Mouse (Mus musculus) C2C12 (cell line): Measurements from ENCODE around the gene Cd302. TPM values are rescaled to one million over a fixed set of nuclear protein-coding genes. Genes with fewer than 3 reads are reported as not detected.

ENCODE experiments used
- H3K27me3 ChIP-seq: one replicate; pipeline ENCODE4 v1.6.1; 2011; ENCODE audit not compliant: control insufficient read depth, insufficient read depth, insufficient read length
- H3K36me3 ChIP-seq: one replicate; pipeline ENCODE4 v1.6.1; 2011; ENCODE audit not compliant: control insufficient read depth, insufficient read depth
- H3K4me3 ChIP-seq: one replicate; pipeline ENCODE4 v1.5.1; 2011; ENCODE audit warnings: mild to moderate bottlenecking, control low read depth; ENCODE audit not compliant: poor library complexity, insufficient read depth, severe bottlenecking
- H3K79me2 ChIP-seq: one replicate; pipeline ENCODE4 v1.6.1; 2011; ENCODE audit not compliant: control insufficient read depth, insufficient read depth
- H3K79me3 ChIP-seq: one replicate; pipeline ENCODE4 v1.6.1; 2011; ENCODE audit warnings: low read depth, control low read depth
- H3ac ChIP-seq: one replicate; pipeline ENCODE3; 2011; ENCODE audit warnings: low read depth; ENCODE audit not compliant: control insufficient read depth, insufficient read length
- CEBPB ChIP-seq: IDR thresholded peaks from one replicate; pipeline ENCODE4 v1.6.1; 2011; ENCODE audit warnings: low read depth, mild to moderate bottlenecking, control low read depth, moderate library complexity
- CTCF ChIP-seq: IDR thresholded peaks from one replicate; pipeline ENCODE4 v1.5.1; 2011; ENCODE audit not compliant: control insufficient read depth, insufficient read depth, insufficient read length
- FOSL1 ChIP-seq: IDR thresholded peaks from one replicate; pipeline ENCODE4 v1.8.0; 2011; ENCODE audit warnings: mild to moderate bottlenecking, low read length; ENCODE audit not compliant: poor library complexity, insufficient read depth, severe bottlenecking
- MAX ChIP-seq: IDR thresholded peaks from one replicate; pipeline ENCODE4 v1.6.1; 2011; ENCODE audit warnings: mild to moderate bottlenecking, control low read depth
- MYOD1 ChIP-seq: IDR thresholded peaks from one replicate; pipeline ENCODE4 v1.6.1; 2011; ENCODE audit warnings: low read depth; ENCODE audit not compliant: control insufficient read depth, insufficient read length
- MYOG ChIP-seq: IDR thresholded peaks from one replicate; pipeline ENCODE4 v1.6.1; 2011; ENCODE audit not compliant: control insufficient read depth, insufficient read length; ENCODE audit errors: extremely low read depth
- USF1 ChIP-seq: IDR thresholded peaks from one replicate; pipeline ENCODE4 v1.6.1; 2011; ENCODE audit warnings: low read depth, mild to moderate bottlenecking, control low read depth, moderate library complexity
- polyA plus RNA-seq: library from polyadenylated mRNA; unstranded; fragments of >200 nt; fragmentation: generic; extraction: Trizol; gene quantifications from one replicate; pipeline ENCODE4 v1.2.1, GENCODE M21; 2012; ENCODE audit warnings: missing spikeins

The Cd302 gene
- polyA plus RNA-seq, 1 experiment = 0.83 TPM

DNA sequence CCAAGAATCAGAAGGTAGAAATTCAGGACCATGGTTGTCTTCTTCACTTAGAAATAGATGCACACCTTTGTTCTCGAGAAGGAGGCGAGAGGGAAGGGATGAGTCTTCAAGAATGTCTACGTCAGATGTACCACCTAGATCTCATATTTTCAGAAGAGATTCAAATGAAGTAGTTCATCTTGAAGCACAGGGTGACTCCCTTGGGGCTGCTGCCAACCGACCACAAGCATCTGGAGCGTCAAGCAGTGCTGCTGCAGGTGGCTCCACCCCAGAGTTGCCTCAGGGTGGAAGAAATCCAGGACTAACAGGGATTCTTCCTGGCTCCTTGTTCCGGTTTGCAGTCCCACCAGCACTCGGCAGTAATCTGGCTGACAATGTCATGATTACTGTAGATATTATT is 49.8 kb downstream of the Cd302 start:
- no peak overlapping the region for H3ac ChIP-seq
- peaks cover 13% of the 10 kb centered on the region for H3K79me3 ChIP-seq
- TF ChIP-seq MAX = no peak
- no peak for TF ChIP-seq MYOD1
- no peak for TF ChIP-seq CEBPB
- no peak for TF ChIP-seq FOSL1
- TF ChIP-seq CTCF = no peak
- TF ChIP-seq MYOG = no peak
- no peak for TF ChIP-seq USF1
- H3K79me2 ChIP-seq = peaks cover 45% of the 10 kb centered on the region
- peaks cover 100% of the 10 kb centered on the region for H3K36me3 ChIP-seq
- no peak overlapping the region for H3K4me3 ChIP-seq
- H3K27me3 ChIP-seq = no peaks in the 10 kb centered on the region

DNA sequence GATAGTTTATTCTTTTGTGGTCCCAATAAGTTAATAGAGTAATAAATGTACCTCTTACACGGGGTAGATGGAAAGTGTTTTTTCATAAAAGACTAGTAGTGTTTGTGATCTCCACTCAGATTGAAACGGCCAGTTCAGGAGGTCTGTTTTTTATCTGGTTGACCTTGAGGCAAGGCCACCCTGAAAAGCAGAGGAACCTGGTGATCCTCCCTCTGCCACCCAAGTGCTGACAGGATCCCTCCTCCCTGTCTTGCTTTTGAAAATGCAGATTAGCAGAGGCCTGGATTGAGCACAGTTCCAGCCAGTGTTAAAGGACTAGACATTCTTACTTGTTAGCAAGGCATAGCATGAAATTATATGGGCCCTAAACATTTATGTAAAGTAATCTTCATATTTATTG is 51.1 kb downstream of the Cd302 start:
- Histone ChIP-seq H3K79me2 (peaks cover 56% of the 10 kb centered on the region), H3K36me3 (peaks cover 98% of the 10 kb centered on the region)

DNA sequence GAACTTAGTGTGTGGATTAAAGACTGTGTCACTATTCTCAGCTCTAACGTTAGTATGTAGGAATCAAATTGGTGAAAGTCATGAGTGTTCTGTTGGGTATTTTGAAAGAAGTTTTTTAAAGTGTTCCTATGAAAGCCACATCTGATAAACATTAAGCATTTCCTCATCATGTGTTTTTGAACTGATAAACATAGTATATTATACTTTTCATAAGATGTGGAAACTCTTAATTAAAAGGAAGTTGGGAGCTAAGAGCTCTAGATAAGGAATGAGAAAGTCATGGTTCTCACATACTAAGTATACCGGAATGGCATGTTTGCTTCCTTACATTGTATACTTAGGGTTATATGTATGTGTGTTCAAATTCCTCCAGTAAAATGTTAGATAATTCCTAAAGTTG is 53.9 kb downstream of the Cd302 start:
- H3K4me3 ChIP-seq = no peak overlapping the region
- peaks cover 80% of the 10 kb centered on the region for H3K79me2 ChIP-seq
- no peak for TF ChIP-seq MYOG
- TF ChIP-seq CEBPB = no peak
- TF ChIP-seq MYOD1 = no peak
- H3K27me3 ChIP-seq = no peaks in the 10 kb centered on the region
- peaks cover 51% of the 10 kb centered on the region for H3K79me3 ChIP-seq
- peaks cover 74% of the 10 kb centered on the region for H3K36me3 ChIP-seq
- no peak overlapping the region for H3ac ChIP-seq

More for the DNA sequence above, 51.1 kb downstream of the Cd302 start:
- H3K27me3 ChIP-seq = no peaks in the 10 kb centered on the region
- no peak overlapping the region for H3K4me3 ChIP-seq
- TF ChIP-seq MYOG (no peak), CTCF (no peak), MYOD1 (no peak), USF1 (no peak), MAX (no peak), CEBPB (no peak), FOSL1 (no peak)
- H3K79me3 ChIP-seq = peaks cover 24% of the 10 kb centered on the region
- no peak overlapping the region for H3ac ChIP-seq

GRCm38 (mm10) chr2:60228470-60228869 is 55.8 kb downstream of the Cd302 start:
- H3K36me3 ChIP-seq = peaks cover 55% of the 10 kb centered on the region

DNA sequence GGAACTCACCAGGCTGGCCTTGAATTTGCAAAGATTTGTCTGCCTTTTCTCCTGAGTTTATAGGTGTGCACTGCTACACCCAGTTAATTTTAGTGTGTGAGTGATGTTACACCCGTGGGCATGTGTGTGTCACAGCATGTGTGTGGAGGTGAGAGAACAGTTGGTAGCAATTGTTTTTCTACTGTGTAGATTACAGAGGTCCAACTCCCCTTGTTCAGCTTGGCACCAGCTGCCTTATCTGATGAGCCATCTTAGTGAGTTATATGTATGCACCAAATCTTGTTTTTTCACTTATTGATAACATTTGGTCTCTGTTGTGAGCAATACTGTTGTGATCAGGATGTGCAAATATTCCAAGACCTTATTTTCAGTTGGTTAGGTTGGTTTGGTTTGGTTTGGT is 60.8 kb downstream of the Cd302 start:
- H3K79me3 ChIP-seq = peaks cover 99% of the 10 kb centered on the region
- no peak overlapping the region for H3K4me3 ChIP-seq
- peaks cover 17% of the 10 kb centered on the region for H3K36me3 ChIP-seq
- H3ac ChIP-seq = no peak overlapping the region
- no peaks in the 10 kb centered on the region for H3K27me3 ChIP-seq
- H3K79me2 ChIP-seq = peaks cover 100% of the 10 kb centered on the region
- TF ChIP-seq CTCF = no peak
- TF ChIP-seq MAX = no peak
- no peak for TF ChIP-seq FOSL1
- TF ChIP-seq USF1 = no peak

More at GRCm38 (mm10) chr2:60228470-60228869, 55.8 kb downstream of the Cd302 start:
- Histone ChIP-seq H3ac (no peak overlapping the region), H3K79me3 (peaks cover 70% of the 10 kb centered on the region), H3K4me3 (no peak overlapping the region), H3K27me3 (no peaks in the 10 kb centered on the region), H3K79me2 (peaks cover 93% of the 10 kb centered on the region)
- TF ChIP-seq MYOG (no peak), MYOD1 (no peak), USF1 (no peak), FOSL1 (no peak), CTCF (no peak)

- no peaks in the 10 kb centered on the region for H3K27me3 ChIP-seq
- no peak overlapping the region for H3ac ChIP-seq
- no peak overlapping the region for H3K4me3 ChIP-seq
- TF ChIP-seq CTCF (no peak), MAX (no peak), USF1 (no peak), FOSL1 (no peak), MYOG (no peak), CEBPB (no peak), MYOD1 (no peak)
- peaks cover 99% of the 10 kb centered on the region for H3K79me3 ChIP-seq
- peaks cover 100% of the 10 kb centered on the region for H3K79me2 ChIP-seq
- H3K36me3 ChIP-seq = peaks cover 12% of the 10 kb centered on the region
These were observed 62.3 kb downstream of the Cd302 start for GRCm38 (mm10) chr2:60221954-60222353.
